Mouse (Mus musculus) stomach, embryonic 16.5 days (tissue): ENCODE results near the gene Hsp90aa1. TPM values are rescaled to one million over a fixed set of nuclear protein-coding genes. Genes with fewer than 3 reads are reported as not detected.
"Not testable (repeated sequence)": the region's sequence is repeated elsewhere in the genome, so short reads cannot be mapped to it uniquely, and the experiment has no call there.

Source experiments
- ATAC-seq: fragments of 200-750 bp; cut with Nextera tagmentation; 2 replicates; pipeline ENCODE4 v1.8.0; 2017; ENCODE audit warnings: moderate number of reproducible peaks, moderate TSS enrichment; ENCODE audit not compliant: insufficient read depth, low FRiP score
- H3K27ac ChIP-seq: fragments of 300-500 bp; sonication (generic); 2 replicates; pipeline ENCODE4 v1.5.1; 2014; ENCODE audit warnings: low read length
- H3K27me3 ChIP-seq: fragments of 300-500 bp; sonication (generic); 2 replicates; pipeline ENCODE4 v1.6.1; 2014; ENCODE audit warnings: low read length, control low read depth, mixed read lengths; ENCODE audit not compliant: control insufficient read depth, insufficient read depth
- H3K36me3 ChIP-seq: fragments of 300-500 bp; sonication (generic); 2 replicates; pipeline ENCODE4 v1.6.1; 2014; ENCODE audit warnings: low read length; ENCODE audit not compliant: control insufficient read depth, insufficient read depth
- H3K4me1 ChIP-seq: fragments of 300-500 bp; sonication (generic); 2 replicates; pipeline ENCODE4 v1.6.1; 2014; ENCODE audit warnings: low read length, control low read depth, mixed read lengths; ENCODE audit not compliant: control insufficient read depth, insufficient read depth
- H3K4me2 ChIP-seq: fragments of 300-500 bp; sonication (generic); 2 replicates; pipeline ENCODE4 v1.6.1; 2014; ENCODE audit warnings: low read depth, low read length, mixed read lengths
- H3K4me3 ChIP-seq: fragments of 300-500 bp; sonication (generic); replicated peaks from 2 replicates; pipeline ENCODE4 v1.5.1; 2014; ENCODE audit warnings: mild to moderate bottlenecking, low read length
- H3K9ac ChIP-seq: fragments of 300-500 bp; sonication (generic); 2 replicates; pipeline ENCODE4 v1.6.1; 2014; ENCODE audit warnings: low read length
- H3K9me3 ChIP-seq: fragments of 300-500 bp; sonication (generic); replicated peaks from 2 replicates; pipeline ENCODE4 v1.6.1; 2016; ENCODE audit warnings: low read length, control low read depth; ENCODE audit not compliant: control insufficient read depth
- WGBS: fragments of 180-500 bp; shearing (Covaris S2); extraction: QIAGEN DNeasy Blood & Tissue Kit; methylation state at CpG from one replicate; pipeline ENCODE4 v1.1.7; 2014; 5-methylcytosine and 5-hydroxymethylcytosine counted together
- polyA plus RNA-seq: library from polyadenylated mRNA; unstranded; fragments of >200 nt; fragmentation: Nextera tagmentation; extraction: Ambion mirVana; gene quantifications from 2 replicates; pipeline ENCODE4 v1.2.1, GENCODE M21; 2015

The Hsp90aa1 gene
- polyA plus RNA-seq, 1 experiment from 2014 or later = 733 TPM

DNA sequence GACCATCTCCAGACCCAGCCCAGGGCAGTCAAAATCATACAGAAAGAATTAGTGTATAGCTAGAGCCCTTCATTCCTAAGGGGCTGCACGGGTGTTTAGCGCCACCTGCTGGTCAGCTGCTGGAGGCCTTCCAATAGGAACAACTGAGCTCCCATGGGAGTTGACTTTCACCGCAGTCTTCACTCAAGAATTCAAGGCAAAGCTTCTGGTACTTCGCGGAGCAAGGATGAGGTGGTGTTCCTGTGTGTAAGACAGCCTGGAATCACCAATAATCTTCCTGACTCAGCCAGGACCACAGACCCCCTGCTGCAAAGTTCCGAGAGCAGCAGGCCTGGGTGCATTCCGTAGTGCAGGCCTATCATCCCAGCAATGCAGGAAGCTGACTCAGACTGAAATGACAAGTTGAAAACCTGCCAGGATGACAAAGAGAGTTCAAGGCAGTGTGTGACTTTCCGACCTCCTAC lies 512 bp upstream of the Hsp90aa1 start:
- no peak overlapping the region for H3K27ac ChIP-seq
- H3K9ac ChIP-seq = 0 out of 2 replicates have a peak overlapping the region, but pooled peaks have one; percentile 31
- no peaks in the 10 kb centered on the region for H3K36me3 ChIP-seq
- H3K27me3 ChIP-seq = no peaks in the 10 kb centered on the region
- no peak overlapping the region for H3K4me3 ChIP-seq
- peaks cover 11% of the 10 kb centered on the region for H3K4me1 ChIP-seq
- no peaks in the 10 kb centered on the region for H3K9me3 ChIP-seq
- 27% methylated on average over 8 of the region's 8 CpGs for WGBS
- H3K4me2 ChIP-seq = no peak overlapping the region
- peak; percentile 63; the same call in 1 of the 2 replicates for ATAC-seq

DNA sequence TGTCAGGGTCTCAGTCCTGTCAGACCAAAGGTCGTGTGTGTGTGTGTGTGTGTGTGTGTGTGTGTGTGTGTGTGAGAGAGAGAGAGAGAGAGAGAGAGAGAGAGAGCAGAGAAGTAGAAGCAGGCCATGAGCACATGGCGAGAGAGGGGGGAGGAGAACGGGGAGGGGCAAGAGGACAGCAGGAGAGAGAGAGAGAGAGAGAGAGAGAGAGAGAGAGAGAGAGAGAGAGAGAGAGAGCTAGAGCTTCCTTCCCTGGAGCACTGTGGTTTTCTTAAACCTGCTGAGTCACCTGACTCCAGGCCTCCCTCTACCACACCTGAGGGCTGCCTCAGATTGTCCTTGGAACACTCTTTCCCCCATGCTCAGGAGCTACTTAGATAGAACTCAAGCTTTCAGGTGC lies 1.2 kb downstream of the Hsp90aa1 start:
- not testable (repeated sequence) for H3K27ac ChIP-seq, ATAC-seq, H3K27me3 ChIP-seq

DNA sequence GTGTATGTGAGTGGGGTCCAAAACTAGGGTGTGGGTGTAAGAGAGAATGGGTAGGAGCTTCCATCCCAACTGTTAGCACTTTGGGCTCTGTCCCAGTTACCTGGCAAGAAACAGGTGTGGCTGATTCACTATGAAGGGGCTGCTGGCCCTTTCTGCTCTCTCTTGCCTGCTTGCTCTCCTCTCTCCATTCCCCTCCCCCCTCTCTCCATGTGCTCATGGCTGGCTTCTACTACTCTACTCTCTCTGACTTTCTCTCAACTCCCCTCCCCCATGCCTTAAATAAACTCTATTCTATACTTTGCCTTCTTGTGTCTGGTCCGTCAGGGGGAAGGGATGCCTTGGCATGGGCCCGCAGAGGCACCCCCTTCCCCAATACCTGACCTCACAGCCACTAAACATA lies 1.8 kb downstream of the Hsp90aa1 start:
- no peak for ATAC-seq
- Histone ChIP-seq H3K27me3 (no peaks in the 10 kb centered on the region), H3K4me2 (no peak overlapping the region), H3K9ac (no peak overlapping the region), H3K4me3 (no peak overlapping the region), H3K4me1 (peaks cover 13% of the 10 kb centered on the region), H3K36me3 (no peaks in the 10 kb centered on the region), H3K27ac (no peak overlapping the region), H3K9me3 (no peaks in the 10 kb centered on the region)
- 56% methylated on average over 2 of the region's 2 CpGs for WGBS

More for the DNA sequence above, 1.2 kb downstream of the Hsp90aa1 start:
- H3K4me3 ChIP-seq, H3K9ac ChIP-seq, H3K36me3 ChIP-seq, H3K9me3 ChIP-seq, H3K4me2 ChIP-seq: not testable (repeated sequence)
- H3K4me1 ChIP-seq = peaks cover 14% of the 10 kb centered on the region
- 31% methylated on average over 3 of the region's 3 CpGs for WGBS

DNA sequence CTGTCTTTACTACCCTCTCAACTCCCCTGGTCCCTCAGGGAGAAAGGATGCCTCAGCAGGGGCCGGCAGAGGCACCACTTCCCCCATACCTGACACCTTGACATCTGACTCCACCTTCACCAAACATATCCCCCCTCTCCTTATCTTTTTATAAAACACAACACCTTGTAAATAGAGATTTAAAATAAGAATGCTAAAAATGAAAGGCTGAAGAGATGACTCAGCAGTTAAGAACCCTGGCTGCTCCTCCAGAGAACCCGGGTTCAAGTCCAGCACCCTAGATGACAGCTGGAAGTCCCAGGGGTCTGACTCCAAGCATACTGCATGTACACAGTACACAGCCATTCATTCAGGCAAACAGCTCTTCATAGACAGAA lies 3.4 kb downstream of the Hsp90aa1 start:
- WGBS = 28% methylated on average over 2 of the region's 2 CpGs
- Histone ChIP-seq H3K36me3 (no peaks in the 10 kb centered on the region), H3K9me3 (no peaks in the 10 kb centered on the region), H3K4me2 (peak overlapping the region; percentile 19; the same call in 1 of the 2 replicates), H3K27me3 (no peaks in the 10 kb centered on the region), H3K4me1 (peaks cover 18% of the 10 kb centered on the region), H3K9ac (peak overlapping the region; percentile 46), H3K4me3 (no peak overlapping the region), H3K27ac (peak overlapping the region; percentile 84)
- ATAC-seq = no peak

DNA sequence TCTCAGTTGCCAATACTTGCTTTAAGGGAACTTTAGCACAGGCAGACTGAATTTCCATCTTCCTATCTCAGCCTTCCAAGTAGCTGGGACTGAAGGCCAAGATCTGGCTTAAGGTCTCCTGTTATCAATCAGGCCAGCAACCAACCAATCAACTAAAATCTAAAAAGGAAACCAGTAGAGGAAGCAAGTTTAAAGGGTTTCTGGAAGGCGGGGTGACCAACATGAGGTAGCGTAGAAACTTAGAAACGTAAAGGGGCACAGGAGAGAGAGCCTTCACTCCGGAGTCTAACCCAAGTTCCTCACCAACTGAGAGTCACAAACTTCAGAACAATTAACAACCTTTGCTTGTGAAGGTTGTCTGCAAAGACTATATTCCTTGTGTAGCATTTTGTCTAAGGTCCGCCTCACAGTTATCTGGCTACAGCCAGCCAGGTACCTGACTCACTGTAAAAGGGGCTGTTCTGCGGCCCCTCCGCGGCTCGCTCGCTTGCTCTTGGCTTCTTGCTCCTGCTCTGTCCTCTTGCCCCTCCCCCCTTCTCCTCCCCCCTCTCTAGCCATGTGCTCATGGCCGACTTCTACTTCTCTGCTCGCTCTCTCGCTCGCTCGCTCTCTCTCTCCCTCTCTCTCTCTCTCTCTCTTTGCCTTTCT lies 3.9 kb downstream of the Hsp90aa1 start:
- 30% methylated on average over 15 of the region's 15 CpGs for WGBS
- Histone ChIP-seq H3K36me3 (no peaks in the 10 kb centered on the region), H3K9me3 (no peaks in the 10 kb centered on the region), H3K9ac (peak overlapping the region; percentile 46), H3K27me3 (no peaks in the 10 kb centered on the region), H3K4me2 (peak overlapping the region; percentile 19; the same call in 1 of the 2 replicates), H3K27ac (peak overlapping the region; percentile 84), H3K4me3 (no peak overlapping the region), H3K4me1 (peaks cover 18% of the 10 kb centered on the region)
- no peak for ATAC-seq

DNA sequence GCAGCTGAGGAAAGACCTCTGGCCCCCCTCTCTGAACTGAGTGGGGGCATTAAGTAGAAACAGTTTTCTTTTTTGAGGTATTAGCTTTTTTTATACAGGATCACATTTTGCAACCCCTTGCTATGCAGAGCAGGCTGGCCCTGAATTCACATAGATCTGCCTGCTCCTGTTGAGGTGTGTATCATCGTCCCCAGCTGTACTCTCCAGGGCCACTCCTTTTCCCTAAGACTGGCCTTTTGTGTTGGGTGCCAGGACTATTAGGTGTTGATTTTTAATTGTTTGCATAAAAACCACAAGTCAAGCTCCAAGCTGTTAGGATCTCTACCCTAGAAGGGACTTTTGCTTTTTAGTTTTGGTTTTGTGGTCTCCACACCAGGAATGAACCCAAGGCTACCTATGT lies 4.4 kb downstream of the Hsp90aa1 start:
- no peaks in the 10 kb centered on the region for H3K27me3 ChIP-seq
- 0 out of 2 replicates have a peak overlapping the region, but pooled peaks have one; percentile 29 for H3K9ac ChIP-seq
- H3K4me3 ChIP-seq = no peak overlapping the region
- H3K4me2 ChIP-seq = no peak overlapping the region
- H3K4me1 ChIP-seq = peaks cover 18% of the 10 kb centered on the region
- no peaks in the 10 kb centered on the region for H3K9me3 ChIP-seq
- 78% methylated on average over 1 of the region's 1 CpGs for WGBS
- ATAC-seq = no peak
- H3K27ac ChIP-seq = peak overlapping the region; percentile 84
- H3K36me3 ChIP-seq = no peaks in the 10 kb centered on the region

DNA sequence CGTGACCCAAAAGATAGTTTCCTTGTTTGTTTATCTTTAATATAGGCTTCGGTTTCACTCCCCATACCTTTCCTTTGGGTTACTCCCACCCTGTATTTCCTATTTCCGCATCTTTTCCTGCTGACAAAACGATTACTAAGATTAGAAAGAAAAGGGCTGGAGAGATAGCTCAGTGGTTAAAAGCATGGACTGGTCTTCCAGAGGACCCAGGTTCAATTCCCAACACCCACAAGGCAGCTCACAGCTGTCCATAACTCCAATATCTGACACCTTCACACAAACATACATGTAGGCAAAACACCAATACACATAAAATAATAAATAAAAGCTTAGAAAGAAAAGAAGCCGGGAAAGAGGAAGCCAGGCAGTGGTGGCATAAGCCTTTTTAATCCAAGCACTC lies 5.1 kb downstream of the Hsp90aa1 start:
- Histone ChIP-seq H3K36me3 (no peaks in the 10 kb centered on the region), H3K4me1 (peaks cover 18% of the 10 kb centered on the region), H3K9ac (0 out of 2 replicates have a peak overlapping the region, but pooled peaks have one; percentile 29), H3K27ac (peak overlapping the region; percentile 84; the same call in 1 of the 2 replicates), H3K4me3 (no peak overlapping the region), H3K9me3 (no peaks in the 10 kb centered on the region), H3K27me3 (no peaks in the 10 kb centered on the region), H3K4me2 (no peak overlapping the region)
- ATAC-seq = no peak
- WGBS = 60% methylated on average over 5 of the region's 5 CpGs

DNA sequence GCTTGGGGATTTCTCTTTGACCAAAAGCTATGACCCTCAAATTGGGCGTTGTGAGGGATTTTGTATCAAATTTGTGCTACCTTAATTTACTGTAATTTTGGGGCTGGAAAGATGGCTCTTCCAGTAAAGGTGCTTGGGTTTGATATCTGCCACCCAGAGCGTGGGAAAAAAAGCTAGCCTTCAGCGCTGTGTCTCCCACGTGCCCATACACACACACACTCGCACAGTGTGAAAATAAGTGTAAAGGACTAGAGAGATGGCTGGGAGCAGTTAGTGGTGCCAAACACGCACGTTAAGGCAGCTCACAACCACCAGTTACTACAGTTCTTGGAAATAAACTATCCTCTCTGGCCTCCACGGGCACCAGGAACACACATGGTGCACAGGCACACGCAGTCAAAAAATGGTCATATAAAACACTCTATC lies 5.5 kb downstream of the Hsp90aa1 start:
- Histone ChIP-seq H3K4me3 (peak overlapping the region; percentile 88), H3K4me1 (peaks cover 18% of the 10 kb centered on the region), H3K27me3 (no peaks in the 10 kb centered on the region), H3K4me2 (peak overlapping the region; percentile 84), H3K9me3 (no peaks in the 10 kb centered on the region), H3K27ac (peak overlapping the region; percentile 84), H3K9ac (peak overlapping the region; percentile 94), H3K36me3 (no peaks in the 10 kb centered on the region)
- WGBS = 39% methylated on average over 9 of the region's 9 CpGs
- no peak for ATAC-seq

DNA sequence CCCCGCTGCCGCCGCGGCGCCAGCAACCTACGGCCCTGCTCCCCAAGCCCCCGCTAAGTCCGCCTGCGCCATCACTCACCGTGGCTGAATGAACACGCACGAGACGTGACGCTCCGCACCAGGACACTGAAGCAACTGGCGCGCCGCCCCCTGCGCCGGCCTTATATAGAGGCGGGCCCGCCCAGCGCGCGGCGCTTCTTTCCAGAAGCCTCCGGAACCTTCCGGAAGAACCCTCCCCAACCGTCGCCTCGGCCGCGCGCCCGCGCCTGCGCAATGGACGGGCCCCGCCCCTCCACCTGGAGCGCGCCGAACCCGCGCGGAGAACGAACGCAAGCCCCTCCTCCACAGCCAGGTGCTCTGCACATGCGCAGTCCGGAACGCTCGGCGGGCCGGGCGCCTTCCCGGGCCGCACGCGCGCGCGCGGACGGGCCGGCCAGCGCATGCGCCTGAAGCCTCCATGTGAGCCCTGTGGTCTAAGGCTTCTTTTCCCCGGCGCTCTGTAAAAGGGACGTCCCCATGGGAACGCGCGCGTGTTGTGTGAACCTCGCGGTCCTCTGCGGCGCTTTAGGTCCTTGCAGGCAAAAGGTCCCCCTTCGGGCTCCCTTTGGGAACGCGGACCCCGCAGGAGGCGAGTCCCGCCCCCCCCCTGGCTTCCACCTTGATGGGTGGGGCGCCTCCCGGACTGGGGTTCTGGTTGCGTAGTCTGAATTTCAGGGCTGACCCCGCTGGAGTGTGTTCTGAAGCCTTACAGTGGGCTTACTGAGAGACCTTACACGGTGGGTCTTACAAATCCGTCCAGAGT lies 6.2 kb downstream of the Hsp90aa1 start:
- no peaks in the 10 kb centered on the region for H3K9me3 ChIP-seq
- peak overlapping the region; percentile 98 for H3K9ac ChIP-seq
- WGBS = under 1% methylated on average over 82 of the region's 89 CpGs
- H3K4me1 ChIP-seq = peaks cover 18% of the 10 kb centered on the region
- peak overlapping the region; percentile 84 for H3K4me2 ChIP-seq
- H3K27ac ChIP-seq = peak overlapping the region; percentile 87
- H3K4me3 ChIP-seq = peak overlapping the region; percentile 88
- no peaks in the 10 kb centered on the region for H3K36me3 ChIP-seq
- peak; percentile 95 for ATAC-seq
- H3K27me3 ChIP-seq = no peaks in the 10 kb centered on the region
